Mouse (Mus musculus) monocyte, adult 5-6 weeks (primary cell): ENCODE results near the gene Prr11. TPM values are rescaled to one million over a fixed set of nuclear protein-coding genes. Genes with fewer than 3 reads are reported as not detected.
"Not testable (repeated sequence)": the region's sequence is repeated elsewhere in the genome, so short reads cannot be mapped to it uniquely, and the experiment has no call there.

Experiments used
- ATAC-seq: fragments of 153-309, 156-312 bp; replicated peaks from 2 replicates; pipeline ENCODE4 v1.8.0; 2017; ENCODE audit warnings: mild to moderate bottlenecking; ENCODE audit not compliant: low TSS enrichment, insufficient number of reproducible peaks, severe bottlenecking, poor library complexity, low FRiP score
- total RNA-seq: library from RNA; stranded (forward); fragments of 200-1000, 200-491, 200-594 nt; gene quantifications from 3 replicates; pipeline ENCODE4 v1.2.3, GENCODE M21; 2017

The Prr11 gene
- total RNA-seq, 1 experiment from 2014 or later = not detected

GRCm38 (mm10) chr11:87060410-87060809 lies 48.1 kb downstream of the Prr11 start:
- no peak for ATAC-seq

- no peak for ATAC-seq
Observed at GRCm38 (mm10) chr11:87056286-87056685, 52.2 kb downstream of the Prr11 start.

- not testable (repeated sequence) for ATAC-seq
Observed at GRCm38 (mm10) chr11:87048900-87049299, 59.6 kb downstream of the Prr11 start.

- ATAC-seq = no peak
Observed at GRCm38 (mm10) chr11:87046968-87047367, 61.5 kb downstream of the Prr11 start.

GRCm38 (mm10) chr11:87043052-87043451 lies 65.5 kb downstream of the Prr11 start:
- no peak for ATAC-seq

- peak; percentile 43; the same call in 1 of the 2 replicates for ATAC-seq
Observed at GRCm38 (mm10) chr11:87039307-87039963, 69.1 kb downstream of the Prr11 start.

Other genes with a start within 250 kb of the Prr11 start
- gene Ypel2, start 115.0 kb downstream of the Prr11 start, total RNA-seq = 4.2 to 10.7 TPM (median 6.5 TPM) in 3 replicates
- not detected in 3 replicates for gene Gdpd1, start 34.6 kb downstream of the Prr11 start, total RNA-seq
- gene Smg8, start 21.9 kb downstream of the Prr11 start, total RNA-seq = 11.8 to 26.0 TPM (median 23.3 TPM) in 3 replicates
- 6.1 to 9.4 TPM (median 6.7 TPM) in 3 replicates for gene Ska2, start 526 bp upstream of the Prr11 start, total RNA-seq
- gene Trim37, start 18.4 kb upstream of the Prr11 start, total RNA-seq = 11.8 to 19.2 TPM (median 15.1 TPM) in 3 replicates